Mouse (Mus musculus) heart, postnatal 0 days (tissue): ENCODE measurements at regions not wholly inside any gene's neighbourhood (a gene's known extent, or its start where the extent isn't known, plus 50 kb on each side); places are given as distances from the start of the nearest gene placed in this dataset.

Experiments
- ATAC-seq: fragments of 200-750 bp; cut with Nextera tagmentation; 2 replicates; pipeline ENCODE4 v1.8.0; 2017; ENCODE audit warnings: low read depth, moderate number of reproducible peaks, moderate library complexity; ENCODE audit not compliant: insufficient read depth
- DNase-seq: peaks from one replicate; pipeline ENCODE4 v3.0.0-alpha.2; 2016; ENCODE audit warnings: low spot score
- H3K27ac ChIP-seq: fragments of 300-500 bp; sonication (generic); 2 replicates; pipeline ENCODE4 v1.5.1; 2014; ENCODE audit warnings: low read depth, mild to moderate bottlenecking
- H3K27me3 ChIP-seq: fragments of 300-500 bp; sonication (generic); 2 replicates; pipeline ENCODE4 v1.6.1; 2014; ENCODE audit warnings: low read length, mixed read lengths; ENCODE audit not compliant: control insufficient read depth, insufficient read depth
- H3K36me3 ChIP-seq: fragments of 300-500 bp; sonication (generic); replicated peaks from 2 replicates; pipeline ENCODE4 v1.6.1; 2014; ENCODE audit warnings: low read length, mixed read lengths; ENCODE audit not compliant: control insufficient read depth, insufficient read depth
- H3K4me1 ChIP-seq: fragments of 300-500 bp; sonication (generic); 2 replicates; pipeline ENCODE4 v1.6.1; 2014; ENCODE audit warnings: antibody characterized with exemption; ENCODE audit not compliant: control insufficient read depth, insufficient read depth
- H3K4me2 ChIP-seq: fragments of 300-500 bp; sonication (generic); 2 replicates; pipeline ENCODE4 v1.6.1; 2014; ENCODE audit warnings: low read depth, mild to moderate bottlenecking, low read length, moderate library complexity
- H3K4me3 ChIP-seq: fragments of 300-500 bp; sonication (generic); 2 replicates; pipeline ENCODE4 v1.5.1; 2014; ENCODE audit warnings: low read depth, low read length
- H3K9ac ChIP-seq: fragments of 300-500 bp; sonication (generic); replicated peaks from 2 replicates; pipeline ENCODE4 v1.6.1; 2014; ENCODE audit warnings: low read depth, low read length, mixed read lengths
- H3K9me3 ChIP-seq: fragments of 300-500 bp; sonication (generic); replicated peaks from 2 replicates; pipeline ENCODE4 v1.6.1; 2016; ENCODE audit warnings: low read length; ENCODE audit not compliant: control insufficient read depth
- CTCF ChIP-seq: IDR thresholded peaks from 2 replicates; pipeline ENCODE4 v1.5.1; 2016; ENCODE audit warnings: antibody characterized with exemption, control low read depth, low read depth
- EP300 ChIP-seq: IDR thresholded peaks from 2 replicates; pipeline ENCODE4 v1.6.1; 2016; ENCODE audit warnings: antibody characterized with exemption, low read depth
- WGBS: fragments of 180-500 bp; shearing (Covaris S2); extraction: QIAGEN DNeasy Blood & Tissue Kit; methylation state at CpG from one replicate; pipeline ENCODE4 v1.1.7; 2014; 5-methylcytosine and 5-hydroxymethylcytosine counted together

GRCm38 (mm10) chr14:80172799-80173484, 189.1 kb downstream of the Olfm4 start:
- 27% methylated on average over 4 of the region's 4 CpGs for WGBS
- DNase-seq (no peak), ATAC-seq (no peak)
- Histone ChIP-seq H3K36me3 (no peaks in the 10 kb centered on the region), H3K4me2 (no peak overlapping the region), H3K27me3 (no peaks in the 10 kb centered on the region), H3K27ac (no peak overlapping the region), H3K9me3 (0 out of 2 replicates have a peak, but pooled peaks cover 4% of the 10 kb centered on the region), H3K4me3 (no peak overlapping the region), H3K9ac (no peak overlapping the region), H3K4me1 (no peaks in the 10 kb centered on the region)
- TF ChIP-seq EP300 (no peak), CTCF (no peak)

GRCm38 (mm10) chr14:80176464-80176863, 192.6 kb downstream of the Olfm4 start:
- Histone ChIP-seq H3K36me3 (no peaks in the 10 kb centered on the region), H3K4me2 (no peak overlapping the region), H3K4me1 (no peaks in the 10 kb centered on the region), H3K27me3 (no peaks in the 10 kb centered on the region), H3K4me3 (no peak overlapping the region), H3K27ac (no peak overlapping the region), H3K9me3 (0 out of 2 replicates have a peak, but pooled peaks cover 4% of the 10 kb centered on the region), H3K9ac (no peak overlapping the region)
- DNase-seq (no peak), ATAC-seq (no peak)
- WGBS = 59% methylated on average over 6 of the region's 6 CpGs
- TF ChIP-seq EP300 = no peak
- TF ChIP-seq CTCF = no peak

- Histone ChIP-seq H3K27ac (no peak overlapping the region), H3K36me3 (no peaks in the 10 kb centered on the region), H3K4me2 (no peak overlapping the region), H3K4me3 (no peak overlapping the region), H3K27me3 (no peaks in the 10 kb centered on the region), H3K9ac (no peak overlapping the region), H3K4me1 (no peaks in the 10 kb centered on the region), H3K9me3 (no peaks in the 10 kb centered on the region)
- WGBS = 35% methylated on average over 2 of the region's 2 CpGs
- DNase-seq (no peak), ATAC-seq (no peak)
- TF ChIP-seq CTCF (no peak), EP300 (no peak)
Measured at GRCm38 (mm10) chr14:80195041-80195440, 211.2 kb downstream of the Olfm4 start.

- Histone ChIP-seq H3K27ac (no peak overlapping the region), H3K4me3 (no peak overlapping the region), H3K27me3 (no peaks in the 10 kb centered on the region), H3K4me2 (no peak overlapping the region), H3K9ac (no peak overlapping the region), H3K36me3 (no peaks in the 10 kb centered on the region), H3K9me3 (no peaks in the 10 kb centered on the region), H3K4me1 (no peaks in the 10 kb centered on the region)
- WGBS = 33% methylated on average over 2 of the region's 2 CpGs
- no peak for ATAC-seq
- TF ChIP-seq CTCF (no peak), EP300 (no peak)
- no peak for DNase-seq
Measured at GRCm38 (mm10) chr14:80212916-80213315, 229.0 kb downstream of the Olfm4 start.

- TF ChIP-seq CTCF (no peak), EP300 (no peak)
- DNase-seq = no peak
- H3K27me3 ChIP-seq = no peaks in the 10 kb centered on the region
- H3K4me2 ChIP-seq = no peak overlapping the region
- ATAC-seq = no peak
- H3K36me3 ChIP-seq = no peaks in the 10 kb centered on the region
- H3K9ac ChIP-seq = no peak overlapping the region
- H3K27ac ChIP-seq = no peak overlapping the region
- H3K9me3 ChIP-seq = no peaks in the 10 kb centered on the region
- 73% methylated on average over 9 of the region's 9 CpGs for WGBS
- no peaks in the 10 kb centered on the region for H3K4me1 ChIP-seq
- H3K4me3 ChIP-seq = no peak overlapping the region
Measured at GRCm38 (mm10) chr14:80213666-80214065, 229.8 kb downstream of the Olfm4 start.
